Mouse (Mus musculus) embryonic facial prominence, embryonic 13.5 days (tissue): ENCODE measurements around the gene Stab1. TPM values are rescaled to one million over a fixed set of nuclear protein-coding genes. Genes with fewer than 3 reads are reported as not detected.

Source experiments
- ATAC-seq: fragments of 200-750 bp; cut with Nextera tagmentation; 2 replicates; pipeline ENCODE4 v1.8.0; 2017; ENCODE audit warnings: low read depth; ENCODE audit not compliant: insufficient number of reproducible peaks, insufficient read depth, low FRiP score, low TSS enrichment
- H3K27ac ChIP-seq: fragments of 300-500 bp; sonication (generic); 2 replicates; pipeline ENCODE4 v1.5.1; 2015; ENCODE audit warnings: moderate library complexity, mild to moderate bottlenecking, inconsistent platforms
- H3K27me3 ChIP-seq: fragments of 300-500 bp; sonication (generic); 2 replicates; pipeline ENCODE4 v1.6.1; 2015; ENCODE audit warnings: mild to moderate bottlenecking, inconsistent platforms
- H3K36me3 ChIP-seq: fragments of 300-500 bp; sonication (generic); 2 replicates; pipeline ENCODE4 v1.6.1; 2015; ENCODE audit warnings: mild to moderate bottlenecking, inconsistent platforms
- H3K4me1 ChIP-seq: fragments of 300-500 bp; sonication (generic); 2 replicates; pipeline ENCODE4 v1.6.1; 2015; ENCODE audit warnings: inconsistent platforms
- H3K4me2 ChIP-seq: fragments of 300-500 bp; sonication (generic); 2 replicates; pipeline ENCODE4 v1.6.1; 2015; ENCODE audit warnings: moderate library complexity, mild to moderate bottlenecking, inconsistent platforms
- H3K4me3 ChIP-seq: fragments of 300-500 bp; sonication (generic); 2 replicates; pipeline ENCODE4 v1.5.1; 2015; ENCODE audit warnings: mild to moderate bottlenecking, inconsistent platforms
- H3K9ac ChIP-seq: fragments of 300-500 bp; sonication (generic); 2 replicates; pipeline ENCODE4 v1.6.1; 2015; ENCODE audit warnings: mild to moderate bottlenecking, inconsistent platforms
- H3K9me3 ChIP-seq: fragments of 300-500 bp; sonication (generic); 2 replicates; pipeline ENCODE4 v1.6.1; 2016; ENCODE audit warnings: inconsistent platforms
- WGBS: fragments of 180-500 bp; shearing (Covaris S2); methylation state at CpG from one replicate; pipeline ENCODE4 v1.1.7; 2015; ENCODE audit warnings: mixed read lengths; 5-methylcytosine and 5-hydroxymethylcytosine counted together
- polyA plus RNA-seq: library from polyadenylated mRNA; unstranded; fragments of >200 nt; fragmentation: Nextera tagmentation; extraction: Ambion mirVana; gene quantifications from 2 replicates; pipeline ENCODE4 v1.2.1, GENCODE M21; 2015

Gene Stab1
- polyA plus RNA-seq, 1 experiment from 2014 or later, result 34.5 TPM

- H3K36me3 ChIP-seq, result peaks cover 84% of the 10 kb centered on the region
- no peak overlapping the region for H3K27ac ChIP-seq
- H3K9ac ChIP-seq, result no peak overlapping the region
- no peaks in the 10 kb centered on the region for H3K4me1 ChIP-seq
- no peak for ATAC-seq
- H3K27me3 ChIP-seq, result no peaks in the 10 kb centered on the region
- no peaks in the 10 kb centered on the region for H3K9me3 ChIP-seq
- H3K4me2 ChIP-seq, result no peak overlapping the region
- H3K4me3 ChIP-seq, result no peak overlapping the region
- WGBS, result 89% methylated on average over 7 of the region's 7 CpGs
These were observed 5.1 kb upstream of the Stab1 start for GRCm38 (mm10) chr14:31173537-31173936.

GRCm38 (mm10) chr14:31172781-31173455 is 4.5 kb upstream of the Stab1 start:
- Histone ChIP-seq H3K9ac (no peak overlapping the region), H3K27me3 (no peaks in the 10 kb centered on the region), H3K4me3 (no peak overlapping the region), H3K36me3 (peaks cover 79% of the 10 kb centered on the region), H3K4me1 (no peaks in the 10 kb centered on the region), H3K27ac (no peak overlapping the region), H3K9me3 (no peaks in the 10 kb centered on the region), H3K4me2 (no peak overlapping the region)
- 81% methylated on average over 18 of the region's 18 CpGs for WGBS
- no peak for ATAC-seq

GRCm38 (mm10) chr14:31171821-31172220 is 3.4 kb upstream of the Stab1 start:
- Histone ChIP-seq H3K27ac (no peak overlapping the region), H3K9ac (no peak overlapping the region), H3K4me1 (peaks cover 2% of the 10 kb centered on the region; the same call in 1 of the 2 replicates), H3K4me2 (no peak overlapping the region), H3K36me3 (peaks cover 68% of the 10 kb centered on the region), H3K4me3 (no peak overlapping the region), H3K27me3 (no peaks in the 10 kb centered on the region), H3K9me3 (no peaks in the 10 kb centered on the region)
- ATAC-seq, result no peak
- WGBS, result 96% methylated on average over 15 of the region's 15 CpGs

GRCm38 (mm10) chr14:31171386-31171785 is 2.9 kb upstream of the Stab1 start:
- Histone ChIP-seq H3K27ac (0 out of 2 replicates have a peak overlapping the region, but pooled peaks have one; percentile 3), H3K9me3 (no peaks in the 10 kb centered on the region), H3K4me2 (no peak overlapping the region), H3K27me3 (no peaks in the 10 kb centered on the region), H3K4me3 (no peak overlapping the region), H3K36me3 (peaks cover 64% of the 10 kb centered on the region), H3K9ac (no peak overlapping the region), H3K4me1 (peaks cover 6% of the 10 kb centered on the region; the same call in 1 of the 2 replicates)
- ATAC-seq, result no peak
- 86% methylated on average over 11 of the region's 11 CpGs for WGBS

- no peaks in the 10 kb centered on the region for H3K27me3 ChIP-seq
- H3K36me3 ChIP-seq, result peaks cover 60% of the 10 kb centered on the region
- 90% methylated on average over 13 of the region's 13 CpGs for WGBS
- H3K9me3 ChIP-seq, result no peaks in the 10 kb centered on the region
- 0 out of 2 replicates have a peak overlapping the region, but pooled peaks have one; percentile 3 for H3K27ac ChIP-seq
- ATAC-seq, result no peak
- H3K4me2 ChIP-seq, result no peak overlapping the region
- no peak overlapping the region for H3K9ac ChIP-seq
- no peak overlapping the region for H3K4me3 ChIP-seq
- H3K4me1 ChIP-seq, result peaks cover 10% of the 10 kb centered on the region; the same call in 1 of the 2 replicates
These were observed 2.5 kb upstream of the Stab1 start for GRCm38 (mm10) chr14:31170963-31171362.

- 82% methylated on average over 6 of the region's 6 CpGs for WGBS
- Histone ChIP-seq H3K27ac (no peak overlapping the region), H3K4me3 (no peak overlapping the region), H3K9ac (no peak overlapping the region), H3K36me3 (peaks cover 45% of the 10 kb centered on the region), H3K9me3 (no peaks in the 10 kb centered on the region), H3K4me2 (no peak overlapping the region), H3K27me3 (no peaks in the 10 kb centered on the region), H3K4me1 (peaks cover 14% of the 10 kb centered on the region)
- no peak for ATAC-seq
These were observed 1.1 kb upstream of the Stab1 start for GRCm38 (mm10) chr14:31169508-31169907.

GRCm38 (mm10) chr14:31166827-31167226 is 1.6 kb downstream of the Stab1 start:
- H3K9ac ChIP-seq, result no peak overlapping the region
- peak overlapping the region; percentile 11 for H3K4me3 ChIP-seq
- H3K27me3 ChIP-seq, result no peaks in the 10 kb centered on the region
- no peak overlapping the region for H3K27ac ChIP-seq
- peak overlapping the region; percentile 27 for H3K4me2 ChIP-seq
- peaks cover 18% of the 10 kb centered on the region for H3K36me3 ChIP-seq
- 66% methylated on average over 9 of the region's 9 CpGs for WGBS
- no peaks in the 10 kb centered on the region for H3K9me3 ChIP-seq
- H3K4me1 ChIP-seq, result peaks cover 14% of the 10 kb centered on the region
- ATAC-seq, result no peak

- WGBS, result 62% methylated on average over 10 of the region's 10 CpGs
- Histone ChIP-seq H3K4me2 (peak overlapping the region; percentile 27), H3K4me3 (no peak overlapping the region)
These were observed 2.3 kb downstream of the Stab1 start for GRCm38 (mm10) chr14:31165991-31166630.

GRCm38 (mm10) chr14:31165458-31165857 is 3.0 kb downstream of the Stab1 start:
- Histone ChIP-seq H3K9ac (no peak overlapping the region), H3K4me3 (no peak overlapping the region), H3K4me1 (peaks cover 14% of the 10 kb centered on the region), H3K27ac (no peak overlapping the region), H3K9me3 (no peaks in the 10 kb centered on the region), H3K4me2 (no peak overlapping the region), H3K27me3 (no peaks in the 10 kb centered on the region), H3K36me3 (peaks cover 5% of the 10 kb centered on the region)
- 56% methylated on average over 7 of the region's 7 CpGs for WGBS
- ATAC-seq, result no peak

More at GRCm38 (mm10) chr14:31165991-31166630, 2.3 kb downstream of the Stab1 start:
- H3K27me3 ChIP-seq, result no peaks in the 10 kb centered on the region
- H3K9ac ChIP-seq, result no peak overlapping the region
- H3K4me1 ChIP-seq, result peaks cover 14% of the 10 kb centered on the region
- no peak overlapping the region for H3K27ac ChIP-seq
- H3K9me3 ChIP-seq, result no peaks in the 10 kb centered on the region
- ATAC-seq, result no peak
- peaks cover 11% of the 10 kb centered on the region for H3K36me3 ChIP-seq

GRCm38 (mm10) chr14:31165010-31165409 is 3.4 kb downstream of the Stab1 start:
- no peaks in the 10 kb centered on the region for H3K9me3 ChIP-seq
- ATAC-seq, result no peak
- H3K36me3 ChIP-seq, result 0 out of 2 replicates have a peak, but pooled peaks cover under 1% of the 10 kb centered on the region
- no peak overlapping the region for H3K27ac ChIP-seq
- WGBS, result 69% methylated on average over 2 of the region's 2 CpGs
- H3K27me3 ChIP-seq, result no peaks in the 10 kb centered on the region
- no peak overlapping the region for H3K9ac ChIP-seq
- H3K4me1 ChIP-seq, result peaks cover 14% of the 10 kb centered on the region
- no peak overlapping the region for H3K4me2 ChIP-seq
- no peak overlapping the region for H3K4me3 ChIP-seq

GRCm38 (mm10) chr14:31164067-31164466 is 4.4 kb downstream of the Stab1 start:
- Histone ChIP-seq H3K27ac (no peak overlapping the region), H3K4me2 (no peak overlapping the region), H3K27me3 (no peaks in the 10 kb centered on the region), H3K36me3 (no peaks in the 10 kb centered on the region), H3K4me1 (peaks cover 14% of the 10 kb centered on the region), H3K4me3 (no peak overlapping the region), H3K9ac (no peak overlapping the region), H3K9me3 (no peaks in the 10 kb centered on the region)
- no peak for ATAC-seq
- WGBS, result 81% methylated on average over 8 of the region's 8 CpGs

- Histone ChIP-seq H3K4me3 (no peak overlapping the region), H3K4me2 (no peak overlapping the region), H3K9ac (no peak overlapping the region), H3K27ac (no peak overlapping the region), H3K9me3 (no peaks in the 10 kb centered on the region), H3K4me1 (peaks cover 10% of the 10 kb centered on the region), H3K36me3 (no peaks in the 10 kb centered on the region), H3K27me3 (no peaks in the 10 kb centered on the region)
- ATAC-seq, result no peak
- WGBS, result 80% methylated on average over 10 of the region's 10 CpGs
These were observed 6.8 kb downstream of the Stab1 start for GRCm38 (mm10) chr14:31161638-31162037.
